Mouse (Mus musculus): ENCODE results near the gene Catsperd.

DNA sequence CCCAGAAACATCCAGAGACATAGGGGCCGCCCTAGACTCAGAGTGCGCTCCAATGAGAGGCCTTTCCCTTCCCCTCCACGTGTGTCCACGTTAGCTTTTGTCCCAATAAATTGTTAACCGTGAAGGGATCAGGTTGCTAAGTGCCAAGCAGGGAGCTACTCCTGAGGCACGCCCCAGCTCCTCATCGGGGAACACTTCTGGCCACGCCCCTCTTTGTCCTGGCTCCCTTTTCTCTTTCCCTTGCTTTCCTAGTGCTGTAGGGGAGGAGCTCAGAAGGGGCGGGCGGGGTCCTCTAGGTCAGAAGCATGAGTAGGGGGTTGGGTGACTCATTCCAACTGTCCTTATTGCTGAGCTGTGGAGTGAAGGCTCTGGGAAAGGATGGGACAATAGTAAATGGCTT is 36.4 kb downstream of the Catsperd start:
- TF ChIP-seq CTCF (IDR thresholded peaks at IDR 0.05; ENCODE audit: low read depth) (no peak), EP300 (IDR thresholded peaks at IDR 0.05; ENCODE audit: low read depth) (no peak)
